Mouse (Mus musculus) CH12.LX (cell line): ENCODE data around the gene Asic1.

Experiments
- BHLHE40 ChIP-seq: IDR thresholded peaks from 2 replicates; pipeline ENCODE4 v1.6.1; 2011; ENCODE audit warnings: mild to moderate bottlenecking, low read depth, low read length, improper control_type of control experiment
- CTCF ChIP-seq, 2 experiments: IDR thresholded peaks in 1 of 2; conservative IDR thresholded peaks in 1 of 2; 2 replicates each; pipeline ENCODE4 v1.5.1; 2011 to 2012; ENCODE audit warnings: low read depth in 2 of 2, low read length in 2 of 2, improper control_type of control experiment in 1 of 2, inconsistent platforms in 1 of 2, mild to moderate bottlenecking in 1 of 2, moderate library complexity in 1 of 2
- E2F4 ChIP-seq: IDR thresholded peaks from 2 replicates; pipeline ENCODE4 v1.6.1; 2011; ENCODE audit warnings: low read depth, low read length, improper control_type of control experiment; ENCODE audit not compliant: insufficient replicate concordance
- EP300 ChIP-seq: IDR thresholded peaks from 2 replicates; pipeline ENCODE4 v1.6.1; 2011; ENCODE audit warnings: low read length, improper control_type of control experiment
- MAFK ChIP-seq: IDR thresholded peaks from 2 replicates; pipeline ENCODE4 v1.6.1; 2011; ENCODE audit warnings: low read length, improper control_type of control experiment; ENCODE audit not compliant: insufficient replicate concordance
- MAX ChIP-seq: IDR thresholded peaks from 2 replicates; pipeline ENCODE4 v1.6.1; 2011; ENCODE audit warnings: low read length, improper control_type of control experiment
- MXI1 ChIP-seq: IDR thresholded peaks from 2 replicates; pipeline ENCODE4 v1.6.1; 2011; ENCODE audit warnings: mild to moderate bottlenecking, low read depth, low read length, improper control_type of control experiment
- POLR2A ChIP-seq: IDR thresholded peaks from 2 replicates; pipeline ENCODE4 v1.6.1; 2011; ENCODE audit warnings: low read depth, mild to moderate bottlenecking, improper control_type of control experiment, low read length
- POLR2AphosphoS2 ChIP-seq: IDR thresholded peaks from 2 replicates; pipeline ENCODE4 v1.6.1; 2011; ENCODE audit warnings: low read depth, low read length, improper control_type of control experiment
- RCOR1 ChIP-seq: conservative IDR thresholded peaks from 2 replicates; pipeline ENCODE4 v1.6.1; 2012; ENCODE audit warnings: low read depth, mild to moderate bottlenecking, inconsistent platforms, low read length, improper control_type of control experiment
- TBP ChIP-seq: conservative IDR thresholded peaks from 2 replicates; pipeline ENCODE4 v1.6.1; 2011; ENCODE audit warnings: low read depth, low read length, improper control_type of control experiment
- TCF12 ChIP-seq: IDR thresholded peaks from 2 replicates; pipeline ENCODE4 v1.6.1; 2014; ENCODE audit warnings: low read depth, mild to moderate bottlenecking, inconsistent platforms, low read length, improper control_type of control experiment
- UBTF ChIP-seq: IDR thresholded peaks from 2 replicates; pipeline ENCODE4 v1.6.1; 2012; ENCODE audit warnings: low read depth, mild to moderate bottlenecking, inconsistent platforms, low read length, improper control_type of control experiment, moderate library complexity
- USF1 ChIP-seq: IDR thresholded peaks from 2 replicates; pipeline ENCODE4 v1.6.1; 2014; ENCODE audit warnings: low read depth, mild to moderate bottlenecking, inconsistent platforms, low read length, improper control_type of control experiment

- no peak for TF ChIP-seq CTCF (conservative IDR thresholded peaks at IDR 0.05 in 1 of 2, IDR thresholded peaks at IDR 0.05 in 1 of 2; ENCODE audit: low read depth in 2 of 2, low read length in 2 of 2)
- TF ChIP-seq POLR2AphosphoS2, result no peak
- no peak for TF ChIP-seq POLR2A
- TF ChIP-seq MAFK, result no peak
- TF ChIP-seq MAX, result no peak
- no peak for TF ChIP-seq USF1
- no peak for TF ChIP-seq BHLHE40
- TF ChIP-seq EP300, result no peak
- no peak for TF ChIP-seq TCF12
- no peak for TF ChIP-seq E2F4
- TF ChIP-seq UBTF, result no peak
- TF ChIP-seq MXI1, result no peak
- TF ChIP-seq RCOR1, result no peak
- no peak for TF ChIP-seq TBP
Observed at GRCm38 (mm10) chr15:99704041-99704681, 34.0 kb downstream of the Asic1 start.
